Mouse (Mus musculus) hindbrain, embryonic 11.5 days (tissue): ENCODE measurements around the gene Lepr. TPM values are rescaled to one million over a fixed set of nuclear protein-coding genes. Genes with fewer than 3 reads are reported as not detected.
A peak's percentile ranks its signal among the peaks of the same experiment; 100 is the strongest.

Source experiments
- ATAC-seq: fragments of 200-750 bp; cut with Nextera tagmentation; 2 replicates; pipeline ENCODE4 v1.8.0; 2017; ENCODE audit warnings: mild to moderate bottlenecking, moderate TSS enrichment, moderate library complexity; ENCODE audit not compliant: low FRiP score
- DNase-seq: peaks from one replicate; pipeline ENCODE4 v3.0.0-alpha.2; 2015; ENCODE audit warnings: low spot score
- H3K27ac ChIP-seq: fragments of 300-500 bp; sonication (generic); 2 replicates; pipeline ENCODE4 v1.5.1; 2014; ENCODE audit warnings: mild to moderate bottlenecking, low read depth, low read length
- H3K27me3 ChIP-seq: fragments of 300-500 bp; sonication (generic); 2 replicates; pipeline ENCODE4 v1.6.1; 2014; ENCODE audit warnings: mild to moderate bottlenecking, low read length, moderate library complexity, mixed read lengths; ENCODE audit not compliant: control insufficient read depth, insufficient read depth
- H3K36me3 ChIP-seq: fragments of 300-500 bp; sonication (generic); 2 replicates; pipeline ENCODE4 v1.6.1; 2014; ENCODE audit warnings: mild to moderate bottlenecking, low read length, moderate library complexity, mixed read lengths; ENCODE audit not compliant: control insufficient read depth, insufficient read depth
- H3K4me1 ChIP-seq: fragments of 300-500 bp; sonication (generic); replicated peaks from 2 replicates; pipeline ENCODE4 v1.6.1; 2014; ENCODE audit warnings: low read length, mixed read lengths; ENCODE audit not compliant: control insufficient read depth, insufficient read depth
- H3K4me2 ChIP-seq: fragments of 300-500 bp; sonication (generic); replicated peaks from 2 replicates; pipeline ENCODE4 v1.6.1; 2014; ENCODE audit warnings: mild to moderate bottlenecking, low read depth, low read length
- H3K4me3 ChIP-seq: fragments of 300-500 bp; sonication (generic); 2 replicates; pipeline ENCODE4 v1.5.1; 2014; ENCODE audit warnings: low read depth, low read length
- H3K9ac ChIP-seq: fragments of 300-500 bp; sonication (generic); 2 replicates; pipeline ENCODE4 v1.6.1; 2014; ENCODE audit warnings: low read depth, low read length
- H3K9me3 ChIP-seq: fragments of 300-500 bp; sonication (generic); 2 replicates; pipeline ENCODE4 v1.6.1; 2016; ENCODE audit warnings: low read length; ENCODE audit not compliant: control insufficient read depth
- WGBS: fragments of 180-500 bp; shearing (Covaris S2); extraction: QIAGEN DNeasy Blood & Tissue Kit; methylation state at CpG from one replicate; pipeline ENCODE4 v1.1.7; 2014; 5-methylcytosine and 5-hydroxymethylcytosine counted together
- polyA plus RNA-seq: library from polyadenylated mRNA; unstranded; fragments of >200 nt; fragmentation: Nextera tagmentation; extraction: Ambion mirVana; gene quantifications from 2 replicates; pipeline ENCODE4 v1.2.1, GENCODE M21; 2014

Lepr gene
- polyA plus RNA-seq, result 5.3 and 6.5 TPM in 2 replicates

GRCm38 (mm10) chr4:101717367-101718121, at the start of gene Lepr:
Lepr (plus strand) TSS chr4:101717404.
- Histone ChIP-seq H3K4me2 (peak within 1 kb of the TSS; percentile 83), H3K36me3 (no peaks in the 10 kb centered on the region), H3K9me3 (no peaks in the 10 kb centered on the region), H3K27me3 (peaks cover 9% of the 10 kb centered on the region), H3K9ac (peak within 1 kb of the TSS; percentile 47), H3K4me3 (peak within 1 kb of the TSS; percentile 43), H3K27ac (no peak within 1 kb of the TSS), H3K4me1 (no peaks in the 10 kb centered on the region)
- DNase-seq, result peak; percentile 52
- ATAC-seq, result peak; percentile 53
- under 1% methylated on average over 50 of the region's 50 CpGs for WGBS

- WGBS, result 80% methylated on average over 5 of the region's 5 CpGs
- H3K36me3 ChIP-seq, result no peaks in the 10 kb centered on the region
- no peaks in the 10 kb centered on the region for H3K27me3 ChIP-seq
- no peak overlapping the region for H3K9ac ChIP-seq
- H3K4me3 ChIP-seq, result no peak overlapping the region
- no peaks in the 10 kb centered on the region for H3K4me1 ChIP-seq
- no peak overlapping the region for H3K27ac ChIP-seq
- ATAC-seq (no peak), DNase-seq (no peak)
- H3K4me2 ChIP-seq, result no peak overlapping the region
- no peaks in the 10 kb centered on the region for H3K9me3 ChIP-seq
These were observed 48.0 kb upstream of the Lepr start for GRCm38 (mm10) chr4:101669161-101669560.

GRCm38 (mm10) chr4:101669811-101670210, 47.4 kb upstream of the Lepr start:
- no peak overlapping the region for H3K4me3 ChIP-seq
- no peaks in the 10 kb centered on the region for H3K36me3 ChIP-seq
- no peak for ATAC-seq
- H3K27me3 ChIP-seq, result no peaks in the 10 kb centered on the region
- WGBS, result 90% methylated on average over 5 of the region's 5 CpGs
- no peak overlapping the region for H3K9ac ChIP-seq
- DNase-seq, result no peak
- no peaks in the 10 kb centered on the region for H3K4me1 ChIP-seq
- H3K27ac ChIP-seq, result no peak overlapping the region
- H3K9me3 ChIP-seq, result no peaks in the 10 kb centered on the region
- no peak overlapping the region for H3K4me2 ChIP-seq

GRCm38 (mm10) chr4:101674790-101675189, 42.4 kb upstream of the Lepr start:
- no peaks in the 10 kb centered on the region for H3K27me3 ChIP-seq
- ATAC-seq (no peak), DNase-seq (no peak)
- H3K36me3 ChIP-seq, result no peaks in the 10 kb centered on the region
- no peak overlapping the region for H3K9ac ChIP-seq
- no peaks in the 10 kb centered on the region for H3K4me1 ChIP-seq
- no peaks in the 10 kb centered on the region for H3K9me3 ChIP-seq
- H3K4me3 ChIP-seq, result no peak overlapping the region
- no peak overlapping the region for H3K4me2 ChIP-seq
- WGBS, result 73% methylated on average over 5 of the region's 5 CpGs
- no peak overlapping the region for H3K27ac ChIP-seq

- no peak overlapping the region for H3K4me2 ChIP-seq
- no peaks in the 10 kb centered on the region for H3K4me1 ChIP-seq
- 79% methylated on average over 4 of the region's 4 CpGs for WGBS
- no peak overlapping the region for H3K9ac ChIP-seq
- DNase-seq, result no peak
- ATAC-seq, result no peak
- H3K4me3 ChIP-seq, result no peak overlapping the region
- H3K27ac ChIP-seq, result no peak overlapping the region
- H3K27me3 ChIP-seq, result no peaks in the 10 kb centered on the region
- H3K36me3 ChIP-seq, result no peaks in the 10 kb centered on the region
- no peaks in the 10 kb centered on the region for H3K9me3 ChIP-seq
These were observed 41.5 kb upstream of the Lepr start for GRCm38 (mm10) chr4:101675726-101676125.

GRCm38 (mm10) chr4:101682620-101683019, 34.6 kb upstream of the Lepr start:
- no peak for ATAC-seq
- no peak overlapping the region for H3K9ac ChIP-seq
- no peak for DNase-seq
- no peak overlapping the region for H3K4me3 ChIP-seq
- H3K36me3 ChIP-seq, result no peaks in the 10 kb centered on the region
- no peaks in the 10 kb centered on the region for H3K9me3 ChIP-seq
- H3K27ac ChIP-seq, result no peak overlapping the region
- H3K4me1 ChIP-seq, result no peaks in the 10 kb centered on the region
- WGBS, result 93% methylated on average over 4 of the region's 4 CpGs
- no peaks in the 10 kb centered on the region for H3K27me3 ChIP-seq
- no peak overlapping the region for H3K4me2 ChIP-seq

- H3K36me3 ChIP-seq, result no peaks in the 10 kb centered on the region
- ATAC-seq (no peak), DNase-seq (no peak)
- 83% methylated on average over 3 of the region's 3 CpGs for WGBS
- H3K4me1 ChIP-seq, result no peaks in the 10 kb centered on the region
- H3K27me3 ChIP-seq, result no peaks in the 10 kb centered on the region
- H3K9me3 ChIP-seq, result no peaks in the 10 kb centered on the region
- H3K4me3 ChIP-seq, result no peak overlapping the region
- no peak overlapping the region for H3K4me2 ChIP-seq
- no peak overlapping the region for H3K9ac ChIP-seq
- no peak overlapping the region for H3K27ac ChIP-seq
These were observed 34.1 kb upstream of the Lepr start for GRCm38 (mm10) chr4:101683086-101683485.

GRCm38 (mm10) chr4:101684821-101685220, 32.4 kb upstream of the Lepr start:
- ATAC-seq (no peak), DNase-seq (no peak)
- no peak overlapping the region for H3K4me2 ChIP-seq
- H3K4me1 ChIP-seq, result no peaks in the 10 kb centered on the region
- H3K9ac ChIP-seq, result no peak overlapping the region
- no peak overlapping the region for H3K27ac ChIP-seq
- WGBS, result 81% methylated on average over 3 of the region's 3 CpGs
- H3K4me3 ChIP-seq, result no peak overlapping the region
- no peaks in the 10 kb centered on the region for H3K27me3 ChIP-seq
- H3K36me3 ChIP-seq, result no peaks in the 10 kb centered on the region
- H3K9me3 ChIP-seq, result no peaks in the 10 kb centered on the region

- H3K4me1 ChIP-seq, result no peaks in the 10 kb centered on the region
- 86% methylated on average over 13 of the region's 13 CpGs for WGBS
- no peak overlapping the region for H3K4me3 ChIP-seq
- no peak overlapping the region for H3K4me2 ChIP-seq
- no peaks in the 10 kb centered on the region for H3K9me3 ChIP-seq
- H3K9ac ChIP-seq, result no peak overlapping the region
- no peaks in the 10 kb centered on the region for H3K36me3 ChIP-seq
- ATAC-seq (no peak), DNase-seq (no peak)
- no peak overlapping the region for H3K27ac ChIP-seq
- no peaks in the 10 kb centered on the region for H3K27me3 ChIP-seq
These were observed 30.9 kb upstream of the Lepr start for GRCm38 (mm10) chr4:101686227-101686810.
